Mouse (Mus musculus) myocyte (in vitro differentiated cells): ENCODE data around the gene Ttc41. TPM values are rescaled to one million over a fixed set of nuclear protein-coding genes. Genes with fewer than 3 reads are reported as not detected.

ENCODE experiments used
- H3K27me3 ChIP-seq: one replicate; pipeline ENCODE4 v1.6.1; 2011; ENCODE audit not compliant: control insufficient read depth, insufficient read depth, insufficient read length
- H3K36me3 ChIP-seq: one replicate; pipeline ENCODE4 v1.6.1; 2011; ENCODE audit not compliant: control insufficient read depth, insufficient read depth
- H3K4me2 ChIP-seq: one replicate; pipeline ENCODE4 v1.6.1; 2011; ENCODE audit warnings: low read depth, control low read depth
- H3K4me3 ChIP-seq: one replicate; pipeline ENCODE4 v1.5.1; 2011; ENCODE audit warnings: mild to moderate bottlenecking, control low read depth, moderate library complexity
- H3K79me2 ChIP-seq: one replicate; pipeline ENCODE4 v1.6.1; 2011; ENCODE audit not compliant: control insufficient read depth, insufficient read depth
- H3ac ChIP-seq: one replicate; pipeline ENCODE4 v1.6.1; 2011; ENCODE audit not compliant: control insufficient read depth, insufficient read length
- CEBPB ChIP-seq: IDR thresholded peaks from 2 replicates; pipeline ENCODE4 v1.6.1; 2011; ENCODE audit warnings: mild to moderate bottlenecking, moderate library complexity; ENCODE audit not compliant: poor library complexity, insufficient read depth, severe bottlenecking
- E2F4 ChIP-seq: IDR thresholded peaks from one replicate; pipeline ENCODE4 v1.6.1; 2011; ENCODE audit warnings: mild to moderate bottlenecking, control low read depth, moderate library complexity; ENCODE audit not compliant: insufficient read depth
- MAX ChIP-seq: IDR thresholded peaks from one replicate; pipeline ENCODE4 v1.6.1; 2011; ENCODE audit warnings: low read depth, mild to moderate bottlenecking, control low read depth
- MYOD1 ChIP-seq, 3 experiments: IDR thresholded peaks; one replicate each; pipeline ENCODE4 v1.6.1; 2011; ENCODE audit warnings: control low read depth in 2 of 3, low read depth in 2 of 3, mild to moderate bottlenecking in 2 of 3, moderate library complexity in 1 of 3; ENCODE audit not compliant: insufficient read length in 2 of 3, control insufficient read depth in 1 of 3
- MYOG ChIP-seq, 3 experiments: IDR thresholded peaks; one replicate each; pipeline ENCODE4 v1.6.1; 2011; ENCODE audit warnings: control low read depth in 2 of 3, low read depth in 2 of 3, mild to moderate bottlenecking in 2 of 3; ENCODE audit not compliant: insufficient read length in 2 of 3, control insufficient read depth in 1 of 3, insufficient read depth in 1 of 3
- POLR2A ChIP-seq: IDR thresholded peaks from one replicate; pipeline ENCODE4 v1.6.1; 2011; ENCODE audit warnings: low read depth, mild to moderate bottlenecking, control low read depth, moderate library complexity; ENCODE audit not compliant: insufficient read length
- POLR2AphosphoS2 ChIP-seq: IDR thresholded peaks from one replicate; pipeline ENCODE4 v1.6.1; 2011; ENCODE audit warnings: low read depth, control low read depth; ENCODE audit not compliant: insufficient read length
- REST ChIP-seq: IDR thresholded peaks from one replicate; pipeline ENCODE4 v1.6.1; 2011; ENCODE audit warnings: mild to moderate bottlenecking, control low read depth, moderate library complexity; ENCODE audit not compliant: insufficient read depth, insufficient read length
- SRF ChIP-seq: IDR thresholded peaks from one replicate; pipeline ENCODE4 v1.6.1; 2011; ENCODE audit warnings: low read depth; ENCODE audit not compliant: control insufficient read depth, insufficient read length
- TCF12 ChIP-seq: IDR thresholded peaks from one replicate; pipeline ENCODE4 v1.6.1; 2011; ENCODE audit warnings: mild to moderate bottlenecking, control low read depth; ENCODE audit not compliant: poor library complexity, insufficient read depth, severe bottlenecking
- TCF3 ChIP-seq: IDR thresholded peaks from one replicate; pipeline ENCODE4 v1.6.1; 2011; ENCODE audit warnings: low read depth, control low read depth; ENCODE audit not compliant: insufficient read length
- USF1 ChIP-seq: IDR thresholded peaks from one replicate; pipeline ENCODE4 v1.6.1; 2011; ENCODE audit warnings: low read depth, mild to moderate bottlenecking, control low read depth, moderate library complexity
- polyA plus RNA-seq: library from polyadenylated mRNA; unstranded; fragments of >200 nt; fragmentation: generic; extraction: Trizol; gene quantifications from one replicate; pipeline ENCODE4 v1.2.1, GENCODE M21; 2012; ENCODE audit warnings: missing spikeins

Gene Ttc41
- polyA plus RNA-seq, 1 experiment: 0.40 TPM

DNA sequence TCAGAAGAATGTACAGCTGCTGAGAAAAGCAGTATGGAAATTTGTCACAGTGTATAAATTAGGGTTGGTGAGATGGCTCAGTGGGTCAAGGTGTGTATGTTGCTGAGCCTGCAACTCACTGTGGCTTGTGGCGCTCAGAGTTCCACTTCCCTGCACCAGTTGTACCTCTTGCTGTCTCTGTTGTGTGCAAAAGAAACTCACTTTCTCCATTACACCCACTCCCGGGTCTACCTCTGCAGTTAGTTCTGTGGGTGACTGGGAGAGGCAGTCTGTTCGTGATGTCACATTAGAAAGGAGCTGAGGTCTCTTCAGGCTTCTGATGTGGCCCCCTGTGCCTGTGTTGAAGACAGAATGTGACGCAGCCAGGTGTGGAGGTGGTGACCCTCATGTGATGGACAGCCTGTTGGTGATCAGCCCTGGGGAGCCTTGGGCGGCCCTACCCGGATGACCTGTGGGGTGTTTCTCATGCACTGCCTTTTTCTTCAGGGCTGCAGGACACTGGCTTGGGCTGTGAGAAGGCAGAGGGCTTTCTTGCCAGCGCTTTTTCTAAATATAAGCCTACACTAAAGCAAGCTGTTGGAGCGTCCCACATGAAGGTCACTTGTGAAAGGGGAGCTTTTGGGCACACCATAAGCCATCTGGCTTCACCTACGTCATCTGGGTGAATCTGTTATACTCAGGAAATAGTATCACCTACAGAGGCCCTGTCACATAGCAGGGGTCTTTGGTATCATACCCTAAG, 89.4 kb downstream of the Ttc41 start:
- Histone ChIP-seq H3K4me3 (no peak overlapping the region), H3K36me3 (no peaks in the 10 kb centered on the region), H3ac (no peak overlapping the region), H3K27me3 (no peaks in the 10 kb centered on the region), H3K79me2 (peaks cover 57% of the 10 kb centered on the region), H3K4me2 (no peak overlapping the region)
- TF ChIP-seq MYOG (IDR thresholded peaks at IDR 0.05; ENCODE audit: control insufficient read depth in 1 of 3, insufficient read depth in 1 of 3, insufficient read length in 2 of 3, low read depth in 2 of 3): no peak

DNA sequence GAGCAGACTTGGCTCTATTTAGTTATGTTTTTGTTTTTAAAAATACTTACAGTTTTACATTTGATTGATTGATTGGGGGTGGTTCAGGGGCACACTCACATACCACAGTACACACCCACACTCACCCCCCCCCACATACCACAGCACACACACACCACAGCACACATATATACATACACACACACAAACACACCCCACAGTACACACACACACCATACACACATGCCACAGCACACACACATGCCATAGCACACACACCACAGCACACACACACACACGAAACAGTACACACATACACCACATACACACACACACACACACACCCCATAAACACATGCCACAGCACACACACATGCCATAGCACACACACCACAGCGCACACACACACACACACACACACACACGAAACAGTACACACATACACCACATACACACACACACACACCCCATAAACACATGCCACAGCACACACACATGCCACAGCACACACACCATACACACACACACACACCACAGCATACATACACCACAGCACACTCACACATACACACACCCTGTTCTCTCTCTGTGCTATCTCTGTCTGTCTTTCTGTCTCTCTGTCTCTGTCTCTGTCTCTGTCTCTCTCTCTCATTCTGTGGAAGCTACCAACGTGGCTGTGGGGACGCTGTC, 90.6 kb downstream of the Ttc41 start:
- no peak for TF ChIP-seq MYOG (IDR thresholded peaks at IDR 0.05; ENCODE audit: control insufficient read depth in 1 of 3, insufficient read depth in 1 of 3, insufficient read length in 2 of 3, low read depth in 2 of 3)
- no peak for TF ChIP-seq MYOD1 (IDR thresholded peaks at IDR 0.05; ENCODE audit: control insufficient read depth in 1 of 3, insufficient read length in 2 of 3, low read depth in 2 of 3)
- no peak for TF ChIP-seq POLR2A
- no peak for TF ChIP-seq SRF
- no peak for TF ChIP-seq CEBPB
- TF ChIP-seq TCF3: no peak
- TF ChIP-seq POLR2AphosphoS2: no peak
- TF ChIP-seq TCF12: no peak
- no peak overlapping the region for H3ac ChIP-seq
- no peaks in the 10 kb centered on the region for H3K36me3 ChIP-seq
- H3K4me2 ChIP-seq: no peak overlapping the region
- peaks cover 46% of the 10 kb centered on the region for H3K79me2 ChIP-seq
- H3K4me3 ChIP-seq: no peak overlapping the region
- no peaks in the 10 kb centered on the region for H3K27me3 ChIP-seq

DNA sequence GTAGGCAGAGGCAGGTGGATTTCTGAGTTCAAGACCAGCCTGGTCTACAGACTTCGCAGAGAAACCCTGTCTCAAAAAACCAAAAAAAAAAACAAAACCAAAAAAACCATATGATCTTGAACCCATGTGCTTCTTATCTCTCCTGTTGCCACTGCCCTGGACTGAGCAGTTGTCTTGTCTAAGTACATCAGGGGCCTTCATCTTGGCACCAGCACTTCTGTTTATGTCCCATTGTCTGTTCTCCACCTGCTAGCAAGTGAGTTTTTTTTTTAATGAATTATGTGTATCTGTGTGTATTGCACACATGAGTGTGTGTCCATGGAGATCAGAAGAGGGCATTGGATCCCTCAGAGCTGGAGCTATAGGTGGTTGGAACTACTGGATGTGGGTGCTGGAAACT, 101.8 kb downstream of the Ttc41 start:
- peaks cover 5% of the 10 kb centered on the region for H3K36me3 ChIP-seq
- no peaks in the 10 kb centered on the region for H3K27me3 ChIP-seq
- no peak overlapping the region for H3ac ChIP-seq
- H3K4me2 ChIP-seq: no peak overlapping the region
- TF ChIP-seq MYOG (IDR thresholded peaks at IDR 0.05; ENCODE audit: control insufficient read depth in 1 of 3, insufficient read depth in 1 of 3, insufficient read length in 2 of 3, low read depth in 2 of 3): no peak
- TF ChIP-seq MAX: no peak
- TF ChIP-seq CEBPB: no peak
- no peak for TF ChIP-seq POLR2A
- peaks cover 6% of the 10 kb centered on the region for H3K79me2 ChIP-seq
- H3K4me3 ChIP-seq: no peak overlapping the region

DNA sequence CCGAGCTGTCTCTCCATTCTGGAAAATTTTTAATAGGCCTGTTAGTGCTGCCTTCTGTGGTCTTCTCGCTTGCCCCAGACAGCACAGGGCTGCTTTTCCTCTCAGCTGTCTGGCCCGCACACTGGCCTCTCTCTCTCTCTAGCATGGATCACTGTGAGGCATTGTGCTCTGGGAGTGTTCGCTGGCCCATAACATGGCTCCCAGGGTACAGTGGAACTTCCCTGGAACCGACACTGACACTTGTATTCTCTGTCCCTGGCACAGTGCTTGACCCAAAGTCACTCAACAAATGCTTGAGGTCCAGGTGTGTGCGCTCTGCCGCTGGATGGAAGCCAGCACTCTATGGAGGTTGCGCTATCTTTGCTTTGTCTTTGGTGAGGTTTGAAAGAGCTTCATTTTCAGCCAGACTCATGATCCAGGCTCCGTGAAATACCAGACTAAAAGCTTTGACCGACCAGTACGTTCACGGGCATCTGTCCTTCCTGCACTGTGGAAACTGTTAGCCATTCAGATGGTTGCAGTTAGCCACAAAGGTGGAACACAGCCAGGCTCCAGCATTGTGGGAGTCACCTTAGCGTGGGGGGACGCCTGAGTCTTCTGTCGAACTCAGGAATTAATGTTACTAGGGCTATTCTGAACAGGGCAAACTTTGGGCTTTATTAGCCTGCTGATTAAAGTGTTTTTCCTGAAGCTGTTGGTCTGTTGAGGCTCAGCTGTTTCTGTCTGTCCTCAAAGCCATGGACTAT, 102.6 kb downstream of the Ttc41 start:
- Histone ChIP-seq H3K4me2 (no peak overlapping the region), H3K36me3 (peaks cover 5% of the 10 kb centered on the region), H3K4me3 (no peak overlapping the region), H3K27me3 (no peaks in the 10 kb centered on the region), H3K79me2 (peaks cover 6% of the 10 kb centered on the region), H3ac (no peak overlapping the region)
- TF ChIP-seq MYOD1 (IDR thresholded peaks at IDR 0.05; ENCODE audit: control insufficient read depth in 1 of 3, insufficient read length in 2 of 3, low read depth in 2 of 3) (peak in 2 of 3 experiments; percentile 17 to 34), POLR2A (no peak), POLR2AphosphoS2 (no peak)

DNA sequence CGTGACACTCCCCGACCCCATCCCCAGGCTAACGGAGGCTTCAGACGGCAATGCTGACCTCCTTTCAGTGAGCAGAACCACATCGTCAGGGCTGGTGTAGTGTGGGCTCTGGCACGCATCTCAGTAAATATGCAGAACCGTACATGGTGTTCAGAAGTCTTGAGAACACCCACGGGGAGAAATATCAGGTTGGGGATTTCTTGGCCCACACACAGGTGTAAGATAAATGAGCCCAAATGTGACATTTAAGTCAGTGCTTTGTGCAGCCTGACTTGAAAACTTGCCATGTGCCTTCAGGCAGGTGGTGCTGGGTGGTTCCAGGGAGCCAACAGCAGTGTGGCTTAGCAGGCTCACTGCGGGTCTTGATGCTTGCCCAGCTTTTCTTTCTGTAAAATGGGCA, 104.4 kb downstream of the Ttc41 start:
- H3K36me3 ChIP-seq: peaks cover 11% of the 10 kb centered on the region
- no peak overlapping the region for H3ac ChIP-seq
- TF ChIP-seq TCF3 (no peak), POLR2AphosphoS2 (no peak), TCF12 (no peak), POLR2A (no peak)
- H3K4me3 ChIP-seq: no peak overlapping the region
- no peak overlapping the region for H3K4me2 ChIP-seq
- H3K79me2 ChIP-seq: peaks cover 6% of the 10 kb centered on the region
- H3K27me3 ChIP-seq: no peaks in the 10 kb centered on the region

DNA sequence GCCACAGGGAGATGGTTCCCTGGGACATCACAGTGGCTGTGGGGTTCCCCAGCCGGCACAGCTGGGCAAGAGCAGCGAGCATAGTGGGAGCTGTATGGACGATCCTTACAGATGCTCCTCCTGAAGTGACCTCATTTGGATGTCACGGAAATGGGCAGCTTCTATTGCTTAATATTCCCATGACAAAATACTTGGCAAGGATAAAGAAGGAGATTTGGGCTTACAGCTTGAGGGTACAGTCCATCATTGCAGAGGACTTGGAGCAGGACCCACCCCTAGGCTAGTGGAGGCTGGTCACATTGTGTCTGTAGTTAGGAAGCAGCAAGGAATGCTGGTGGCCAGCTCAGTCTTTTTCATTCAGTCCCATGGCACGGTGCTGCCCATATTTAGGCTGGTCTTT, 105.0 kb downstream of the Ttc41 start:
- no peak overlapping the region for H3ac ChIP-seq
- no peak overlapping the region for H3K4me2 ChIP-seq
- TF ChIP-seq TCF3: no peak
- TF ChIP-seq MAX: no peak
- no peak for TF ChIP-seq MYOD1 (IDR thresholded peaks at IDR 0.05; ENCODE audit: control insufficient read depth in 1 of 3, insufficient read length in 2 of 3, low read depth in 2 of 3)
- TF ChIP-seq CEBPB: no peak
- no peak for TF ChIP-seq POLR2A
- TF ChIP-seq SRF: no peak
- no peak for TF ChIP-seq POLR2AphosphoS2
- TF ChIP-seq REST: no peak
- TF ChIP-seq MYOG (IDR thresholded peaks at IDR 0.05; ENCODE audit: control insufficient read depth in 1 of 3, insufficient read depth in 1 of 3, insufficient read length in 2 of 3, low read depth in 2 of 3): no peak
- no peak for TF ChIP-seq TCF12
- TF ChIP-seq E2F4: no peak
- TF ChIP-seq USF1: no peak
- peaks cover 6% of the 10 kb centered on the region for H3K79me2 ChIP-seq
- no peaks in the 10 kb centered on the region for H3K27me3 ChIP-seq
- peaks cover 11% of the 10 kb centered on the region for H3K36me3 ChIP-seq
- no peak overlapping the region for H3K4me3 ChIP-seq
